Mouse (Mus musculus) central nervous system, embryonic 14 days (tissue): Measurements from ENCODE around the gene Ip6k1. TPM values are rescaled to one million over a fixed set of nuclear protein-coding genes. Genes with fewer than 3 reads are reported as not detected.

Experiments used
- polyA plus RNA-seq: library from polyadenylated mRNA; depleted of rRNA; stranded (reverse); fragments of >200 nt; gene quantifications from 2 replicates; pipeline ENCODE4 v1.2.3, GENCODE M21; 2012; rRNA removed

Ip6k1 gene
- 129 and 135 TPM in 2 replicates for polyA plus RNA-seq

DNA sequence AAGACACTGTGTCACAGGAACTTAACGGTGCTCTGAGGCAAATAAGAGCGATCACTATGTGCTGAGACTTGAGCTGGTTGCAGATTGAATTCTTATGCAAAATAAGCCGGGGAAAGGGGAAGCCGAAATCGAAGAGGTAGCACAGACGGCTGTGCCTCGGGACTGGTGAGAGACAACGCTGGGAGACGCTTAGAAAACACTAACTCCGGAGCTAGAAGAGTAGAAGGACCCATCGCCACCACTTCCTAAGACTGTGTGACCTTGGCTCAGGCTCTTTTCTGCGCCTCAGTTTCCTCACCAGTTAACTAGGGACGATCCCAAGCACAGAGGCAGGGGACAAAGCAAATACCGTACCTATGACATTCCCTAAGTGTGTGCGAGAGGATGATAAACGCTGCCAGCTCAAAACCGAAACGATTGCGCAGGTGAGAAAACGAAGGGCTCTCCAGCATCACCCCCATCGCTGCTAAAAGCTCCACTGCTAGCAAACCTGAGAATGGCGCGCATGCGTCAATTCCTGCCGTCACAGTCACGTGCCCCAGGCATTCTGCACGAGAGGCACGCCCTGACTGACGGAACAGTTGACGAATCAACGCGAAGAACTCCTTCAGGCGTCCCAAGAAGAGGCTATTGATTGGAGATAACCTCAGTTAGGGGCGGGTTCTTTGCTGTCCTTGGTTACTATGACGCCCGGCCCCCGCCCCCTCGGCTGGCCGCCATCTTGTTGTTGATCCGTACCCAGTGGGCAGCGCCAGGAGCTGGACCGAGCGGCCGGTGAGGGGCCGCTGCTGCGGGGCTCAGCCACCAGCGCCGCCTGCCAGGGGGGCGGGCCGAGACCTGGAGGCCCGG lies at the start of gene Ip6k1:
Gene Ip6k1 (plus strand): TSS at position 580 of the 849 bp plus-strand sequence.

DNA sequence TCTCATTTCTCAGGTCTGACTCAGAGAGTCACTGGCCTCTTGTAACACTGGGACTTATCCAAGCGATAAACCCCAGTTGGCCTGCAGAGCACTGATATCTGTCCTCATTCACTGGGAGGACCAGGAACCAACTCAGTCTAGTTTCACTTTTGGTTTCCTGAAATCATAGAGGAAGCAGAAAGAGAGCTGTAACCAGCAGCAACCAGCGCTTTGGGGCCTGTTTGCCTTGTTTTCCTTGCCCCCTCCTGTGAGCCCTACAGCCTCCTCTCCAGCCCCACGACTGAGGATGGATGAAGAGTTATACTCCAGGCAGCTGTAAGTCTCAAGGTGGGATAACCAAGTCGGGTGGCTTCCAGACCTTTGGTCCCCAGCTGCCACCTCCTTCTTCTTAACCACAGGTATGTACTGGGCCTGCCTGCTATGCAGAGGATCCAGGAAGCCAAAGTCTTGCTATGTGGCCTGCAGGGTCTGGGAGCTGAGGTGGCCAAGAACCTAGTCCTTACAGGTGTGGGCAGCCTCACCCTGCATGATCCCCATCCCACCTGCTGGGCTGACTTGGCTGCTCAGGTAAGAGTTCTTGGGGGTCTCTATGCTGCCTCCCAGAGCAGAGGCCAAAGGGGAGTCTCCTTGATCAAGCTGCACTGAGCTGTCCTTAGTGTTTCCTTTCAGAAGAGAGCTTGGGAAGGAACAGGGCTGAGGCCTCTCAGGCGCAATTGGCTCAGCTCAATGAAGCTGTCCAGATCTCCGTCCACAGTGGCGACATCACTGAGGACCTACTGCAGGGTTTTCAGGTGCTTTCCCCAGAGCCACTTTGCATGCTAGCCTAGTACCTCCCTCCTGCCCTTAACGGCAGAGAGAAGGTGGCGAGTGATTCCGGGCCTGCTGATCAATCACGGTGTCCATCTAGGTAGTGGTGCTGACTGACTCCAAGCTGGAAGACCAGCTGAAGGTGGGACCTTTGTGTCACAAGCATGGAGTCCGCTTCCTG lies 26.6 kb upstream of the Ip6k1 start, which contains the start of gene Uba7:
Gene Uba7 (plus strand): TSS at position 107 of the 988 bp plus-strand sequence.

DNA sequence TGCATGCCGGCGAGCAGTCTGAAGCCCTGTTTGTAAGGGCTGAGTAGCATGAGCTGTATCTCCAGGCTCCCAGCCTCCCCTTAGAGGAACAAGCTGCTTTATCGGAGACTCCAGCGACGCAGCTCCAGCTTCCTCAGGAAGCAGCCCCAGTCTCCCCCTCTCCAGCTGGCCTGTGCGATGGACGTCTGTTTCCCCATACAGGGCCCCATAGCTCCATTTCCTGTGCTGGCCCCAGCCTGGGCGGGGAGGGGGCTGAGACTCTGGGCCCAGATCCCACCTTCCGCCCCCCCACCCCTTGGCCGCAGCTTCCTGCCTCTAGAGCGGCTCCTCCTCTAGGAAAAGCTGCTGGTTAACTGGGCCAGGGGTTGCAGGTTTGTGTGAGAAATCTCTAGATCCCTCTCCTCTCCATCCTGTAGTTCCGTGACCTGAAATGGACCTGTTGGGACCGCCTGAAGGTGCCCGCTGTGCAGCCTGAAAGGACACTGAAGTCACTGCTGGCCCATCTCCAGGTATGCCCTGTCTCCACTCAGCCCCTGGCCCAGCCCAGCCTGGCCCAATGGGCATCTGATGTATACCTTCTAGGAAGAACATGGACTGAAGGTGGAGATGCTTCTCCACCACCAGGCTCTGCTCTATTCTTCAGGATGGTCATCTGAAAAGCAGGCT lies 19.5 kb upstream of the Ip6k1 start, which contains the start of gene Gm20661:
Gene Gm20661 (plus strand): TSS at position 378 of the 666 bp plus-strand sequence.

DNA sequence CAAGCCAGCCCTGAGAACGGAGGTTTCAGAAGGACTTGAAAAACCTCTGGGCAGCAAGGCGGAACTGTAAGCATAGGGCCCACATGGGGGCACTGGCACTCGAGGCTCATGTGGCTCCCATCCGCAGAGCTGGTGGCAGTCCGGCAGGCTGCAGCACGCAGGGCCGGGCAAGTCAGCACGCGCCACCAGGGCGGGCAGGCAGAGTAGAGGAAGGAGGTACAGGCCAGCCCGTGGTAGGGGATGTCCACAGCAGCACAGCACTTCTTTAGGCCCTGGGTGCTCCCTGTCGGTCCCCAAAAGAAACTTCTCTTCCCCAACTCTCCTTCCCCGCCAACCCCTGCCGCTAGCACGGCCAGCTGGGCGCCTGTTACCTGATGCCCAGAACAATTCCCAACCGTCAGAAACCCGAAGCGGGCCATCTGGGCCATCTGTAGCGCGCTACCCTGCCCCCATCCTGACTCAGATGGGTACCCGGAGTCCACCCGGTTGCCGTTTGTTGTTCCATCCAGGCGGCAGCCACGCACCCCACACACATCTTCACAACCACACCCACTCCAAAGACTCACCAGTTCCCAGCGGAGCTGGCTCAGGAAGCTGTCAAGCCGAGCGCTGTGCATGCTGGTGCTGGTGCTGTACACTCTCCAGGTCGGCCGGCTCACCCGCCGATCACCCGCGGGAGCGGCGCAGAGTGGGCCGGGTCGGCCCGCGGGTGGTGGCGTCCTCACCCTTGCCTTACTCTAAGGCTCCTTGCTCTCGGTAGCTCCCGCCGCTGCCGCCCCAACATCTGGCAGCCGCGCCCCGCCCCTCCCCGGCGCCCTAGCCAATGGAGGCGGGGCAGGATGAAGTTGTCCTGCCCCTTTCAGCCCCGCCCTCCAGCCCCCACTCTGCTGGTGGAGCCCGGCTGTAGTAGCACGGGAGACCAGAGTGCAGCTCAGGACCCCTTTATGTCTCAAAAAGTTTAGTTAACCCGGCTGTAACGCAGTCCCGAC lies 16.9 kb upstream of the Ip6k1 start, which contains the start of gene Inka1:
Gene Inka1 (minus strand): TSS at position 749 of the 989 bp plus-strand sequence.

DNA sequence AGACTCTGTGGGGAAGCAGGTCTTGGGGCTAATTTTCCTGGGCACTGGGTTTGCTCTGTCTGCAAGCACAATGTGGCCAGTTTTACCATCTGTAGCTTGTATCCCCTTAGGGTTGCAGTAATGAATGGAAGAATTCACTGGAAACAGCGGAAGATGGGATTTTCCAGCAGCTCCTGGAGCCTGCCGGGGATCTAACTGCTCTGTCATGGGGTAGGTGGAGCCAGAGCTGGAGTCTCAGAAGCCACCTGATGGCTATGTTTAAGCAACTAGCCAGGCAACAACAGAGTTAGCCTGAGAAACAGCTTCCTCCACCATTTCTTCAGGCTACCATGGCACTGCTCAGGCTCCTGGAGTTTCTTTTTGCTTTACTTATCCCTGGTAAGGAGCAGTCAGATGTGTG lies 10.1 kb upstream of the Ip6k1 start, which contains the start of gene Cdhr4:
Gene Cdhr4 (plus strand): TSS at position 301 of the 400 bp plus-strand sequence.

DNA sequence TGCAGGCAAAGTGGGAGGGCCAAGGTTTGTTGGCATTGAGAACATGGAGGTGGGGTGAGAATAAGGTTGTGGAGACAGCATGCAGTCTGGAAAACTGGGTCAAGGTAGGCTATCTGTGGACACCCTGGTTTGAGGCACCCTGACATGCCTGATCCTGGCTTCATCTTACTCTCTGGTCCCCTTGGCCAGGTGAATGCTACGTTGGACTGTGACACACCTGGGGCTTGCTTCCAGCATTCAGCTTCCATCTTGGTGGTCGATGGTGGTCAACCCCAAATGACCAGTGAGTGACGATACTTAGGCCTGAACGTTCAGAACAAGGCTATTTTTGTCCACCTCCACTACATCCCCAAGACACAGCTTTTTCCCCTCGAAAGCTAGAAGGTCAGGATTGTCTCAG lies 6.3 kb upstream of the Ip6k1 start, which contains the start of gene Gm20662:
Gene Gm20662 (plus strand): TSS at position 301 of the 400 bp plus-strand sequence.

DNA sequence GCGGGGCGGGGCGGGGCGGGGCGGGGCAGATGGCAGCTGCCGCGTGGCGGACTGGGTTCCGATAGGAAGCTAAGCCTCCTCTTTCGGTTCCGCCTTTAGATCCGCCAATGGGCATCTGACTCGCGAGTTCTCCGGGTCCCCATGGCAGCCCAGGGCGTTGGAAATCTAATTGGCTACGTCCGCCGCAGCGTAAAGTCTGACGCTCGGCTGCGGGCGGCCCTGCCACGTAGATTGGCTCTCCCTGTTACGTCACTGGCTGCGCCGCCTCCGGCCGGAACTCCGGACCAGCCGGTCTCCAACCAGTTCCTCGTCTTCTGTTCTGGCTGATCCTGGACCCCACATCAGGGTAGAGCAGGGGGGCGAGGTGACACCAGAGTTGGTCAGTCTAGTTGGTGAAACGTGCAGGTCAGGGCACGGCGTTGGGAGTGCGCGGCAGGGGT lies 46.7 kb downstream of the Ip6k1 start, which contains the start of gene Gmppb:
Gene Gmppb (plus strand): TSS at position 227 of the 440 bp plus-strand sequence.

DNA sequence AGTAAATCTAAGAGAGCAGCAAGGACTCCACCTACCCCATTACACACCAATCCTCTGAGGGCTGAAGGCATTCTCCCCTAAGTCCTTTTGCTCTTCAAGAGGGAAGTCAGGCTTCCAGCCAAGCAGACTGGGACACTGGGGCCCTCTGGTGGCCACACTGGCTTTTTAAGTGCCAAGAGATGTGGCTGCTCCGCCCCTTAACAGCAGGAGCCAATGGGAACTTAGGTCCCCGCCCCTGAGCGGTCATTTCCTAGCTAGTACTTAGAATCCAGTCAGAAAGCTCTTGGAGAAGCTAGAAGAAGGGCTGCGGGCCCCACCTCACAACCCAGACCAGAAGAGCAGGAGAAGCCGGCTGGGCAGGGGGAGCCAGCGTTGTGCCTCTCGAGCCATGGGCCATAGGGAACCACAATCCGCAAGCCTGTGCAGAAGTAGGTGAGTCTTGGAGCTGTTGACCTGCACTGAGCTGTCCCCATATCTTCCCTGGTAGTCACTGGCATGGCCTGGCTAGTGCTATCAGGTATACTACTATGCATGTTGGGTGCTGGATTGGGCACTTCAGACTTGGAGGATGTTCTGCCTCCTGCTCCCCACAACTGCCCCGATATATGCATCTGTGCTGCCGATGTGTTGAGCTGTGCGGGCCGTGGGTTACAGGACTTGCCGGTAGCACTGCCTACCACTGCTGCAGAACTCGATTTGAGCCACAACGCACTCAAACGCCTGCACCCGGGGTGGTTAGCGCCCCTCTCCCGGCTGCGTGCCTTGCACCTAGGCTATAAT lies 50.8 kb downstream of the Ip6k1 start, which contains the start of gene Amigo3:
Gene Amigo3 (plus strand): TSS at position 275 of the 780 bp plus-strand sequence.

DNA sequence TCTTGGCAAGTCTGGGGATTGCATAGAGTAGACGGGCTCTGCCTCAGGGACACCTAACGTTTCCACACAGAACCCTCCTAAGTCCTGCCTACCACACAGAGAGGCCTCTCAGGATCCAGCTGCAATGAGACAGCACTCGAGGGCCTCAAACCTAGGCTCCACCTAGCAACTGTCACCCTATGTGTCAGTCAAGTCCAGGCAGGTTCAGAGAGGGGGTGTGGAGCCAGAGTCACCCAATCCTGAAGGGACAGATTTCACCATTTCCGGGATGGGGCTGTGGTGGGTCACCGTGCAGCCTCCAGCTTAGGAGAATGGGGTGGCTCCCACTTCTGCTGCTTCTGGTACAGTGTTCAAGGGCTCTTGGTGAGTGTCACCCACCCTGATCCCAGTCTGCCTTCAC lies 77.9 kb downstream of the Ip6k1 start, which contains the start of gene Mst1:
Gene Mst1 (plus strand): TSS at position 269 of the 400 bp plus-strand sequence.

DNA sequence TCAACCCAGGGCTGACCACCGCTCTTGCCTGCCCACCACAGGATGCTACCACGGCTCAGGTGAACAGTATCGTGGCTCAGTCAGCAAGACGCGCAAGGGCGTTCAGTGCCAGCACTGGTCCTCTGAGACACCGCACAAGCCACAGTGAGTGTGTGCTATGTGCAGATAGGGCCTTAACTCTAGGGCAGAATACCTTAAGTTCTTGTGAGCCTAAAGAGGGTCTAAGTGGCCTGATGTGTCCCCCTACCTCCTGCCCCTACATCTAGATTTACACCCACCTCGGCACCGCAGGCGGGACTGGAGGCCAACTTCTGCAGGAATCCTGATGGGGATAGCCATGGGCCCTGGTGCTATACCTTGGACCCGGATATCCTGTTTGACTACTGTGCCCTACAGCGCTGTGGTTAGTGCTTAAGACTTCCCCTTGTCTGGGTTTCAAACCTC lies 80.7 kb downstream of the Ip6k1 start, which contains the start of gene Rnf123:
Gene Rnf123 (minus strand): TSS at position 359 of the 444 bp plus-strand sequence.

DNA sequence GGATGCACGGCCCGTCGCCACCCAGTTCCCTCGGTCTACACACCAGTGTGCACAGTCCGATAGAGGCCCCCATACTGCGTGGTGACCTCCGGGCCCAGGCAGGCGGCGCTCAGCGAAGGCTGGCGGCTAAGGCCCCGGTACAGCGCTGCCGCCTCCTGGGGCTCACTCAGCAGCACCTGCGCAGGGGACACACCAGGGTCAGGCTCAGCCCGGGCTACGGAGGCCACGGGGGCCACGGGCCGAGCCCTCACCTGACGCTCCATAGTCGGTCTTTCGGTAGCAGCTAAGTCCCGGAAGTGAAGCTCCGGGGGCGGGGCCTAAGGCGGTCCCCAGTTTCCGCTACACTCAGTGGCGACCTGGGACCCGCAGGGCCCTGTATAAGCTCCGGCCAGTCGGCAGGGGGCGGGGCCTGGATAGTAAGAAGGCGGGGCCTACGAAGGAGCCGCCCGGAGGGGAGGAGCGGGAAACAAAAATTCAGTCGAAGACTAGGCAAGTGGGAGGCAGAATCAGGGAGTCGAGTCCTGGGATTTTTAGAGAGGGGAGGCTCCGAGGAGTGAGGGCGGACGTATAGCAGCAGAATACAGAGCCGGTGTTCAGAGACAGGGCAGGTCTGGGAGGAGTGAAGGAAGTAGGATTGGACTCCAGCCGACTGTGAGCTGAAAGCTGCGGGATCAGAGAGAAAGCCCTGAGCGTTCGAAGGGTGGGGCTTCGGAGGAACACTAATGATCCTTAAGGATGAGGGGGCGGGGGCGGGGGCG lies 92.1 kb downstream of the Ip6k1 start, which contains the start of gene Apeh:
Gene Apeh (minus strand): TSS at position 423 of the 758 bp plus-strand sequence.

Other genes with a start within 250 kb of the Ip6k1 start
- gene Rbm5, start 231.5 kb upstream of the Ip6k1 start, polyA plus RNA-seq = 205 and 224 TPM in 2 replicates
- gene Rbm6, start 129.3 kb upstream of the Ip6k1 start, polyA plus RNA-seq = 91.0 and 99.6 TPM in 2 replicates
- 26.7 and 28.3 TPM in 2 replicates for gene Mon1a, start 114.3 kb upstream of the Ip6k1 start, polyA plus RNA-seq
- gene Mst1r, start 95.6 kb upstream of the Ip6k1 start, polyA plus RNA-seq = 4.7 and 6.4 TPM in 2 replicates
- not detected in 2 replicates for gene Actl11, start 74.0 kb upstream of the Ip6k1 start, polyA plus RNA-seq
- 39.4 and 49.6 TPM in 2 replicates for gene Camkv, start 66.8 kb upstream of the Ip6k1 start, polyA plus RNA-seq
- gene Traip, start 52.4 kb upstream of the Ip6k1 start, polyA plus RNA-seq = 10.0 and 10.4 TPM in 2 replicates
- gene Uba7, start 27.0 kb upstream of the Ip6k1 start, polyA plus RNA-seq = 7.9 and 12.2 TPM in 2 replicates
- 1.3 and 3.4 TPM in 2 replicates for gene Gm20661, start 19.4 kb upstream of the Ip6k1 start, polyA plus RNA-seq
- gene Inka1, start 16.6 kb upstream of the Ip6k1 start, polyA plus RNA-seq = 15.0 and 28.7 TPM in 2 replicates
- 6.2 and 14.1 TPM in 2 replicates for gene Cdhr4, start 10.0 kb upstream of the Ip6k1 start, polyA plus RNA-seq
- 1.7 and 3.8 TPM in 2 replicates for gene Gm20662, start 6.2 kb upstream of the Ip6k1 start, polyA plus RNA-seq
- gene Gmppb, start 46.7 kb downstream of the Ip6k1 start, polyA plus RNA-seq = 19.9 and 21.8 TPM in 2 replicates
- 3.4 and 3.7 TPM in 2 replicates for gene Amigo3, start 50.7 kb downstream of the Ip6k1 start, polyA plus RNA-seq
- 0.05 and 0.11 TPM in 2 replicates for gene Mst1, start 77.9 kb downstream of the Ip6k1 start, polyA plus RNA-seq
- 78.9 and 79.2 TPM in 2 replicates for gene Rnf123, start 80.8 kb downstream of the Ip6k1 start, polyA plus RNA-seq
- 63.5 and 70.3 TPM in 2 replicates for gene Apeh, start 92.1 kb downstream of the Ip6k1 start, polyA plus RNA-seq
- gene Bsn, start 187.9 kb downstream of the Ip6k1 start, polyA plus RNA-seq = 17.6 and 21.0 TPM in 2 replicates